Mouse (Mus musculus) forebrain, embryonic 15.5 days (tissue): Measurements from ENCODE around the gene Borcs8. TPM values are rescaled to one million over a fixed set of nuclear protein-coding genes. Genes with fewer than 3 reads are reported as not detected.

Experiments used
- ATAC-seq: fragments of 200-750 bp; cut with Nextera tagmentation; replicated peaks from 2 replicates; pipeline ENCODE4 v1.8.0; 2017; ENCODE audit warnings: mild to moderate bottlenecking, moderate TSS enrichment, moderate library complexity
- H3K27ac ChIP-seq: fragments of 300-500 bp; sonication (generic); replicated peaks from 2 replicates; pipeline ENCODE4 v1.5.1; 2015; ENCODE audit warnings: mild to moderate bottlenecking, inconsistent platforms
- H3K27me3 ChIP-seq: fragments of 300-500 bp; sonication (generic); 2 replicates; pipeline ENCODE4 v1.6.1; 2015; ENCODE audit warnings: inconsistent platforms
- H3K36me3 ChIP-seq: fragments of 300-500 bp; sonication (generic); 2 replicates; pipeline ENCODE4 v1.6.1; 2015; ENCODE audit warnings: mild to moderate bottlenecking, inconsistent platforms
- H3K4me1 ChIP-seq: fragments of 300-500 bp; sonication (generic); 2 replicates; pipeline ENCODE4 v1.6.1; 2015; ENCODE audit warnings: inconsistent platforms
- H3K4me2 ChIP-seq: fragments of 300-500 bp; sonication (generic); replicated peaks from 2 replicates; pipeline ENCODE4 v1.6.1; 2015; ENCODE audit warnings: mild to moderate bottlenecking, inconsistent platforms
- H3K4me3 ChIP-seq: fragments of 300-500 bp; sonication (generic); 2 replicates; pipeline ENCODE4 v1.5.1; 2015; ENCODE audit warnings: mild to moderate bottlenecking, inconsistent platforms
- H3K9ac ChIP-seq: fragments of 300-500 bp; sonication (generic); replicated peaks from 2 replicates; pipeline ENCODE4 v1.6.1; 2015; ENCODE audit warnings: mild to moderate bottlenecking, inconsistent platforms
- H3K9me3 ChIP-seq: fragments of 300-500 bp; sonication (generic); 2 replicates; pipeline ENCODE4 v1.6.1; 2016; ENCODE audit warnings: inconsistent platforms
- WGBS: fragments of 180-500 bp; shearing (Covaris S2); methylation state at CpG from one replicate; pipeline ENCODE4 v1.1.7; 2015; ENCODE audit warnings: mixed read lengths; 5-methylcytosine and 5-hydroxymethylcytosine counted together
- polyA plus RNA-seq: library from polyadenylated mRNA; unstranded; fragments of >200 nt; fragmentation: Nextera tagmentation; extraction: Ambion mirVana; gene quantifications from 2 replicates; pipeline ENCODE4 v1.2.1, GENCODE M21; 2015

Gene Borcs8
- polyA plus RNA-seq, 1 experiment from 2014 or later: 48.4 TPM

- WGBS: 2% methylated on average over 21 of the region's 21 CpGs
- H3K4me3 ChIP-seq: peak overlapping the region; percentile 28
- 0 out of 2 replicates have a peak, but pooled peaks cover 5% of the 10 kb centered on the region for H3K4me1 ChIP-seq
- H3K4me2 ChIP-seq: peak overlapping the region; percentile 51
- ATAC-seq: peak; percentile 82
- no peaks in the 10 kb centered on the region for H3K36me3 ChIP-seq
- H3K9me3 ChIP-seq: no peaks in the 10 kb centered on the region
- 0 out of 2 replicates have a peak overlapping the region, but pooled peaks have one; percentile 13 for H3K9ac ChIP-seq
- H3K27ac ChIP-seq: no peak overlapping the region
- H3K27me3 ChIP-seq: no peaks in the 10 kb centered on the region; the same call in 1 of the 2 replicates
Observed at GRCm38 (mm10) chr8:70166504-70167110, 27.3 kb downstream of the Borcs8 start.

GRCm38 (mm10) chr8:70170116-70170515, 30.8 kb downstream of the Borcs8 start:
- Histone ChIP-seq H3K27ac (no peak overlapping the region), H3K4me1 (peaks cover 24% of the 10 kb centered on the region), H3K9ac (no peak overlapping the region), H3K4me3 (no peak overlapping the region), H3K36me3 (no peaks in the 10 kb centered on the region), H3K4me2 (no peak overlapping the region), H3K27me3 (no peaks in the 10 kb centered on the region; the same call in 1 of the 2 replicates), H3K9me3 (no peaks in the 10 kb centered on the region)
- ATAC-seq: no peak
- WGBS: 86% methylated on average over 3 of the region's 3 CpGs

DNA sequence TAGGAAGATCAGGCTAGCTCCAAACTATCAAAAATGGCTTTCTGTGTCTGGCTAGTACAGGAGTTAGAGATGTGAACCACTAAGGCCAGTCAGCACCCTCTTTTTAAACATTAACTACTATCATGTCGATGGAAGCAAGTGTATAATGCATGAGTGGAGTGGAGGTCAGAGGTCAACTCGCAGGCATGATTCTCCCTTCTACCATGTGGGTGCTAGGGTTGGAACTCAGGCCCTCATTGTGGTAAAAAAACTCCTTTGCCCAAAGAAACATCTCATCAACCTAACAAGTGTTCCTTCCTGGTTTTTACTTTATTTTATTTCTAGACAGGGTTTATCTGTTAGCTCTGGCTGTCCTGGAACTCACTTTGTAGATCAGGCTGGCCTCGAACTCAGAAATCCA, 31.4 kb downstream of the Borcs8 start:
- Histone ChIP-seq H3K9me3 (no peaks in the 10 kb centered on the region), H3K27me3 (no peaks in the 10 kb centered on the region), H3K27ac (no peak overlapping the region), H3K36me3 (no peaks in the 10 kb centered on the region), H3K4me1 (peaks cover 24% of the 10 kb centered on the region), H3K4me3 (no peak overlapping the region), H3K9ac (no peak overlapping the region), H3K4me2 (no peak overlapping the region)
- ATAC-seq: no peak
- 85% methylated on average over 3 of the region's 3 CpGs for WGBS

DNA sequence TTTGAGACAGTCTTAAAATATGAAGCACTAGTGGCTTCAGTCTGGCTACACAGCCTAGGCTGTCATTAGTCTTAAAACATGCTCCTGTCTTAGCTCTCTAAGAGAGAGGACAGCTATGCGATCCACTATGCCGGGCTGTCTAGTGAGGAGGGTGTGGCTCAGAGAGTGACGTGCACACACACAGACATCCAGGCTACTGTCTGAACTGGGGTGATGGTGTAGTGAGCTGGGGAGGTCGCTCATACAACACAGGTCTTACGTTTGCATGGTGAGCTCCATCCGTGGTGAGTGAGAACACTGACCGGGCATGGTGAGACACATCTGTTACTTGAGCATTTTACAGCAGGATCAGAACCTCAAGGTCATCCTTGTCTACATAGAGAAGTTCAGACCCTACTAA, 31.9 kb downstream of the Borcs8 start:
- no peak overlapping the region for H3K9ac ChIP-seq
- peak overlapping the region; percentile 47; the same call in 1 of the 2 replicates for H3K4me2 ChIP-seq
- H3K36me3 ChIP-seq: no peaks in the 10 kb centered on the region
- no peak for ATAC-seq
- H3K27ac ChIP-seq: no peak overlapping the region
- H3K27me3 ChIP-seq: no peaks in the 10 kb centered on the region
- H3K4me3 ChIP-seq: no peak overlapping the region
- no peaks in the 10 kb centered on the region for H3K9me3 ChIP-seq
- peaks cover 24% of the 10 kb centered on the region for H3K4me1 ChIP-seq
- WGBS: 92% methylated on average over 7 of the region's 7 CpGs

DNA sequence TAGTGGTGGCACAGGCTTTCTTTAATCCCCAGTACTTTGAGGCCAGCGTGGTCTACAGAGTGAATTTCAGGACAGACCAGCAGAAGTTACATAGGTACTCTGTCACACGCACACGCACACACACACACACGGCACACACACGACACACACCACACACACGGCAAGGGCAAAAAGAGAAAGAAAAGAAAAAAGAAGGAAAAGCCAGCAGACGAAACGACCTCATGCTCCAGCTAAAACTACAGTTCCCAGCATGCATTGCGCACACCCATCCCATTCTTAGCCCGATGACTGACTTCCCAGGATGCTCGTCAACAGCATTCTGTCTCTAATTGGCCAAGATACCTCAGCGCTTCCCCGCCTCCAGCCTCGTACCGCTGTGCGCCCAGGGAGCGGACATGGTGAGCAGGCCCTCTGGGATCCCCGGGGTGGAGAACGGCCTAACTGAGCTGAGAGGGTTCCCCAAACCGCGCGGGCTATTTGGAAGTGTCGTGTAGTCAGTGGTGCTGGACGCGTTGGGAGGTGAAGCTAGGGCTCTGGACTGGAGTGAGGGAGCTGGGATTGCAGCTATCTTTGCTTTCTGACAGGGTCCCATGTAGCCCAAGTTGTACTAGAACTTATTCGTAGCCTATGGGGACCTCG, 32.9 kb downstream of the Borcs8 start, which contains the start of gene Tmem161a:
Gene Tmem161a (plus strand): TSS at position 314 of the 639 bp plus-strand sequence.
- Histone ChIP-seq H3K9ac (peak within 1 kb of the TSS; percentile 63), H3K27me3 (no peaks in the 10 kb centered on the region), H3K36me3 (no peaks in the 10 kb centered on the region), H3K4me3 (peak within 1 kb of the TSS; percentile 71), H3K4me2 (peak within 1 kb of the TSS; percentile 47), H3K4me1 (peaks cover 20% of the 10 kb centered on the region), H3K9me3 (no peaks in the 10 kb centered on the region), H3K27ac (no peak within 1 kb of the TSS)
- 2% methylated on average over 27 of the region's 27 CpGs for WGBS
- peak; percentile 98 for ATAC-seq

- H3K36me3 ChIP-seq: peaks cover 4% of the 10 kb centered on the region; the same call in 1 of the 2 replicates
- H3K9me3 ChIP-seq: no peaks in the 10 kb centered on the region
- ATAC-seq: no peak
- no peak overlapping the region for H3K27ac ChIP-seq
- H3K4me2 ChIP-seq: peak overlapping the region; percentile 47
- 80% methylated on average over 5 of the region's 5 CpGs for WGBS
- H3K4me3 ChIP-seq: peak overlapping the region; percentile 71; the same call in 1 of the 2 replicates
- no peaks in the 10 kb centered on the region for H3K27me3 ChIP-seq
- no peak overlapping the region for H3K9ac ChIP-seq
- peaks cover 20% of the 10 kb centered on the region for H3K4me1 ChIP-seq
Observed at GRCm38 (mm10) chr8:70173320-70173719, 34.0 kb downstream of the Borcs8 start.

DNA sequence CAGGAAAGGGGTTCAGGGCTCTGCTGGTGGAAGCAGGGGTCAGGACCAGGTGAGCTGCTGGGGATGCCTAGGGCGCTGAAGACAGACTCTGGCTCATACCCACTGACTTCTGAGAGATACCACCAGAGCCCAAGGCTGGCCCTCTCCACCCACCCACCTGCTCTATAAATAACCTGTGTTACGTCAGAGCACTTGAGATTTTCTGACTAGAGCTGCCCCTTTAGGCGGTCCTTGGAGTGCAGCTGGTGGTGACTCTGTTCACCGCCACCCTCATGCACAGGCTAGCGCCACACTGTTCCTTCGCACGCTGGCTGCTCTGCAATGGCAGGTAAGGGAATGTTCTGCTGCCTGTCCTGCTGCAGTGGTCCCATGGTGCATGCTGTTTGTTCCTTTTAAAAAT, 34.8 kb downstream of the Borcs8 start:
- H3K9ac ChIP-seq: no peak overlapping the region
- H3K4me1 ChIP-seq: peaks cover 20% of the 10 kb centered on the region
- no peak for ATAC-seq
- H3K9me3 ChIP-seq: no peaks in the 10 kb centered on the region
- no peak overlapping the region for H3K4me3 ChIP-seq
- peaks cover 8% of the 10 kb centered on the region; the same call in 1 of the 2 replicates for H3K36me3 ChIP-seq
- H3K27ac ChIP-seq: no peak overlapping the region
- WGBS: 92% methylated on average over 7 of the region's 7 CpGs
- H3K27me3 ChIP-seq: no peaks in the 10 kb centered on the region
- no peak overlapping the region for H3K4me2 ChIP-seq

DNA sequence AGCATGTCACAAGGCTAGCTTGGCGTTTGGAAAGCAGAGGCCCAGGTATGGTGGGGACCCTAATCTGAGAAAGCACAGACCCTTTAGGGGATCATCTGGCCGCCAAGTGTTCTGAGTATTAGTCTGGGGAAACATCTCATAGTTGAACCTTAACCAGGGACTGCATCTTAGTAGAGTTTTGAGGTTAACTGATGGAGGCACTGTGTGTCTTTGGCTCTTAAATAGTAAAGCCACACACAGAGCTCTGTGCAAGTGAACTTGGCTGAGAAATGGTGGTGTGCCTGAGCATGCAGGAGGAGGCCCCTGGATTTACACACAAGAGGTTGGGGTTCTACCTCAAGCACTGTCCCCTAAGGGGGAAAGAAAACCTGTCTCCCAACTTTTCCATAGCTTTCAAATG, 38.9 kb downstream of the Borcs8 start:
- Histone ChIP-seq H3K4me2 (no peak overlapping the region), H3K9ac (no peak overlapping the region), H3K27me3 (no peaks in the 10 kb centered on the region), H3K9me3 (no peaks in the 10 kb centered on the region), H3K36me3 (peaks cover 26% of the 10 kb centered on the region), H3K4me3 (no peak overlapping the region), H3K4me1 (peaks cover 10% of the 10 kb centered on the region), H3K27ac (no peak overlapping the region)
- WGBS: 96% methylated on average over 2 of the region's 2 CpGs
- ATAC-seq: no peak

DNA sequence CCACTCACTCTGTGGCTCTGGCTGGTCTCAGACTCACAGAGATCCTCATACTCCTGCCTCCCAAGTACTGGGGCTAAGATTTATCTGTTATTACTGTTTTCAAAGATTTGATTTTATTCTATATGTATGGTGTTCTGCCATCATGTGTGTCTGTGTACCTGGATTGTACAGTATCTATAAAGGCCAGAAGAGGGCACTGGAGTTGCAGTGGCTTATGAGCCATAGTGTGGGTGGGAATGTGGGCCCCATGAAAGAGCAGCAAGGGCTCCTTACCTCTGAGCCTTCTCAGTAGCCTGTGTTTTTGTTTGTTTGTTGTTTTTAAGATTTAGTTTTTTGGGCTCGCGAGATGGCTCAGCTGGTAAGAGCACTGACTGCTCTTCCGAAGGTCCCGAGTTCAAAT, 39.8 kb downstream of the Borcs8 start:
- H3K27me3 ChIP-seq: no peaks in the 10 kb centered on the region
- no peak overlapping the region for H3K27ac ChIP-seq
- no peak for ATAC-seq
- H3K9me3 ChIP-seq: no peaks in the 10 kb centered on the region
- H3K4me1 ChIP-seq: peaks cover 2% of the 10 kb centered on the region
- no peak overlapping the region for H3K4me2 ChIP-seq
- 93% methylated on average over 4 of the region's 4 CpGs for WGBS
- no peak overlapping the region for H3K9ac ChIP-seq
- no peak overlapping the region for H3K4me3 ChIP-seq
- H3K36me3 ChIP-seq: peaks cover 28% of the 10 kb centered on the region

GRCm38 (mm10) chr8:70181212-70181902, 42.1 kb downstream of the Borcs8 start:
- Histone ChIP-seq H3K9ac (no peak overlapping the region), H3K27ac (no peak overlapping the region), H3K4me3 (no peak overlapping the region), H3K27me3 (no peaks in the 10 kb centered on the region), H3K4me1 (no peaks in the 10 kb centered on the region), H3K36me3 (peaks cover 28% of the 10 kb centered on the region), H3K9me3 (no peaks in the 10 kb centered on the region), H3K4me2 (no peak overlapping the region)
- no peak for ATAC-seq
- 93% methylated on average over 16 of the region's 16 CpGs for WGBS

DNA sequence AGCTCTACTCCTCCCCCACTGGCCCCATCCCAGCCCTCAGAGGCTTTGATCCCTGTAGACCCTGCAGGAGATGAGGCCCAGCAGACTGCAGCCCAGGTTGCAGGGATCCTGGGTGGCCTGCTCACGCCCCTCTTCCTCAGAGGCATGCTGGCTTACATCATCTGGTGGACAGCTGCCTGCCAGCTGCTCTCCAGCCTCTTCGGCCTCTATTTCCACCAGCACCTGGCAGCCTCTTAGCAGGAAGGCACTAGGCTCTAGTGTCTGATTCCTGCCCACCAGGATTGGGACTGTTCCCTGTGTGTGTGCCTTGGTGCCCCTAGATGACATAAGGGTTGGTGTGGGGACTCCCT, 42.6 kb downstream of the Borcs8 start:
- no peak overlapping the region for H3K27ac ChIP-seq
- WGBS: 75% methylated on average over 2 of the region's 2 CpGs
- no peak overlapping the region for H3K9ac ChIP-seq
- H3K4me1 ChIP-seq: no peaks in the 10 kb centered on the region
- no peak overlapping the region for H3K4me2 ChIP-seq
- H3K36me3 ChIP-seq: peaks cover 28% of the 10 kb centered on the region
- H3K27me3 ChIP-seq: no peaks in the 10 kb centered on the region
- H3K9me3 ChIP-seq: no peaks in the 10 kb centered on the region
- ATAC-seq: no peak
- H3K4me3 ChIP-seq: no peak overlapping the region

DNA sequence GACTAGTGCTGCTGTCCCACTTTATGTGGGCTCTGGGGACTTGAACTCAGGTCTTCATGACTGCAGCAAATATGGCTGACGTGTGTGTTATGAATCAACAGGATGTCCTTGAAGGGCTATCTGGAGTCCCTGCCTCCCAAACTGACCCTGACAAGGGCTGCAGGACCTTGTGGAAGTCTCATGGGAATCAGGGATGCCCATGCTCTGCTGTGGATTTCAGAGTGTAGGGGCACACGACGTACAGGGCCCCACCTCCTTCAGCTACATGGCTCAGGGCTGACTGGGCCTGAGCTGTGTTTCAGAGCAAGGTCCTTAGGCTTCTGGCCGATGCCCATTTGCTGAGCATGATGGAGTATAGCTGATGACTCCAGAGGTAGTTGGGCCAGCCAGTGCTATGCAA, 43.9 kb downstream of the Borcs8 start:
- H3K4me2 ChIP-seq: no peak overlapping the region
- 90% methylated on average over 4 of the region's 4 CpGs for WGBS
- peaks cover 25% of the 10 kb centered on the region for H3K36me3 ChIP-seq
- no peaks in the 10 kb centered on the region for H3K27me3 ChIP-seq
- H3K9me3 ChIP-seq: no peaks in the 10 kb centered on the region
- no peak overlapping the region for H3K27ac ChIP-seq
- H3K4me3 ChIP-seq: no peak overlapping the region
- no peaks in the 10 kb centered on the region for H3K4me1 ChIP-seq
- H3K9ac ChIP-seq: no peak overlapping the region
- ATAC-seq: no peak
